Mouse (Mus musculus) stomach, postnatal 0 days (tissue): ENCODE results near the gene Crebrf. TPM values are rescaled to one million over a fixed set of nuclear protein-coding genes. Genes with fewer than 3 reads are reported as not detected.

Source experiments
- ATAC-seq: fragments of 200-750 bp; cut with Nextera tagmentation; 2 replicates; pipeline ENCODE4 v1.8.0; 2017; ENCODE audit not compliant: low FRiP score, low TSS enrichment
- DNase-seq: peaks from one replicate; pipeline ENCODE4 v3.0.0-alpha.2; 2016; ENCODE audit warnings: low spot score
- H3K27ac ChIP-seq: fragments of 300-500 bp; sonication (generic); replicated peaks from 2 replicates; pipeline ENCODE4 v1.5.1; 2014; ENCODE audit warnings: mild to moderate bottlenecking, control low read depth
- H3K27me3 ChIP-seq: fragments of 300-500 bp; sonication (generic); 2 replicates; pipeline ENCODE4 v1.6.1; 2014; ENCODE audit warnings: low read length; ENCODE audit not compliant: control insufficient read depth, insufficient read depth
- H3K36me3 ChIP-seq: fragments of 300-500 bp; sonication (generic); 2 replicates; pipeline ENCODE4 v1.6.1; 2014; ENCODE audit warnings: low read length, mixed read lengths; ENCODE audit not compliant: control insufficient read depth, insufficient read depth
- H3K4me1 ChIP-seq: fragments of 300-500 bp; sonication (generic); replicated peaks from 2 replicates; pipeline ENCODE4 v1.6.1; 2014; ENCODE audit warnings: antibody characterized with exemption; ENCODE audit not compliant: control insufficient read depth, insufficient read depth
- H3K4me2 ChIP-seq: fragments of 300-500 bp; sonication (generic); replicated peaks from 2 replicates; pipeline ENCODE4 v1.6.1; 2014; ENCODE audit warnings: low read depth, mild to moderate bottlenecking, control low read depth, moderate library complexity
- H3K4me3 ChIP-seq: fragments of 300-500 bp; sonication (generic); 2 replicates; pipeline ENCODE4 v1.5.1; 2014; ENCODE audit warnings: low read depth, low read length, control low read depth
- H3K9ac ChIP-seq: fragments of 300-500 bp; sonication (generic); 2 replicates; pipeline ENCODE4 v1.6.1; 2014; ENCODE audit warnings: mild to moderate bottlenecking, low read length, control low read depth, mixed read lengths
- H3K9me3 ChIP-seq: fragments of 300-500 bp; sonication (generic); 2 replicates; pipeline ENCODE4 v1.6.1; 2016; ENCODE audit warnings: low read length; ENCODE audit not compliant: control insufficient read depth
- CTCF ChIP-seq: IDR thresholded peaks from 2 replicates; pipeline ENCODE4 v1.5.1; 2016; ENCODE audit warnings: antibody characterized with exemption, low read depth, mild to moderate bottlenecking, moderate library complexity
- EP300 ChIP-seq: optimal IDR thresholded peaks from 2 replicates; pipeline ENCODE3; 2016; ENCODE audit warnings: antibody characterized with exemption
- WGBS: fragments of 180-500 bp; shearing (Covaris S2); extraction: QIAGEN DNeasy Blood & Tissue Kit; methylation state at CpG from one replicate; pipeline ENCODE4 v1.1.7; 2014; 5-methylcytosine and 5-hydroxymethylcytosine counted together
- polyA plus RNA-seq: library from polyadenylated mRNA; unstranded; fragments of >200 nt; fragmentation: Nextera tagmentation; extraction: Ambion mirVana; gene quantifications from 2 replicates; pipeline ENCODE4 v1.2.1, GENCODE M21; 2015

Gene Crebrf
- polyA plus RNA-seq, 1 experiment from 2014 or later: 9.3 TPM

GRCm38 (mm10) chr17:26699819-26700616 lies 15.4 kb upstream of the Crebrf start:
- WGBS: 77% methylated on average over 10 of the region's 10 CpGs
- peak; percentile 92 for ATAC-seq
- Histone ChIP-seq H3K36me3 (peaks cover 16% of the 10 kb centered on the region), H3K4me1 (no peaks in the 10 kb centered on the region), H3K9me3 (no peaks in the 10 kb centered on the region), H3K27ac (peak overlapping the region; percentile 35; the same call in 1 of the 2 replicates), H3K9ac (no peak overlapping the region), H3K4me3 (no peak overlapping the region), H3K27me3 (no peaks in the 10 kb centered on the region), H3K4me2 (no peak overlapping the region)
- TF ChIP-seq CTCF: no peak
- no peak for TF ChIP-seq EP300
- DNase-seq: peak; percentile 81

DNA sequence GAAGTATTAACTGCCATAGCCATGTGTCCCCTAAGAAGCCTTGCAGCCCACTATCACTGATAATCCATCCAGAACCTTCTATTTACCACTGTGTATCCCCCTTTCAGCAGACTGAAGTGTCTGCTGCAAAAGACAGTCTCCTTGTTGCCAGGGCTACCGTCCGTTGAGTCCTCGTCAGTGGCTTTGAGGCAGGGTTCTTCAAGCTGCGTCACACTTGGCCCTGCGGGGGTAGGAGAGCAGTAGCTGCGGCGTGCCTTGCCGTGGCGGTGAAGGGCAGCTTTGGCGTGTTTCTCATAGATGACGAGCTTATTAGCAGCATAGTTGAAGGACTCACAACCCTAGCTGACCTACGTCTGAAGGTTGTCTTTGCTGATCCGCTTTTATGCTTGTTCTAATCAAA lies 13.9 kb upstream of the Crebrf start:
- no peak overlapping the region for H3K4me3 ChIP-seq
- no peak for ATAC-seq
- 89% methylated on average over 13 of the region's 13 CpGs for WGBS
- no peak for DNase-seq
- H3K9ac ChIP-seq: no peak overlapping the region
- H3K27ac ChIP-seq: no peak overlapping the region
- no peak overlapping the region for H3K4me2 ChIP-seq
- H3K36me3 ChIP-seq: peaks cover 13% of the 10 kb centered on the region
- no peaks in the 10 kb centered on the region for H3K4me1 ChIP-seq
- TF ChIP-seq CTCF: no peak
- no peak for TF ChIP-seq EP300
- H3K27me3 ChIP-seq: no peaks in the 10 kb centered on the region
- H3K9me3 ChIP-seq: no peaks in the 10 kb centered on the region

DNA sequence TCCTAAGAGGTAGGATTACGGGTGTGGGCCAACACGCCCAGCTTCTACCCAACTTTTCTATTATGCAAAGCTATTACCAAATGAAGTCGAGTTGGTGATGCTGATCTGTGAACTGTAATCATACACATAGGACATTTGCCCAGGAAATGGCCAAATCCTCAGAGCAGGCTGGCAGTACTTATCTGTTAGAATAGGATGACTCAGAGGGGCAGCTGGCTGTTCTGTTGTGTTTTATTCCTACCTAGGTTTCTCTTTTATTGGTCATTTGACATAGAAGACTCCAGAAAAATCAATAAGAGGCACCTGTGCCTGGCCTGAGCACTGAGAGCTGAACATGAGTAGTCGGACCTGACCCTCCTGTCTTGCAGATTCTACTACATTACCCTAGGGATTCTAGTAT lies 12.8 kb upstream of the Crebrf start:
- no peak overlapping the region for H3K4me3 ChIP-seq
- H3K9ac ChIP-seq: no peak overlapping the region
- TF ChIP-seq EP300: no peak
- H3K9me3 ChIP-seq: no peaks in the 10 kb centered on the region
- H3K4me1 ChIP-seq: no peaks in the 10 kb centered on the region
- H3K27me3 ChIP-seq: no peaks in the 10 kb centered on the region
- no peak overlapping the region for H3K4me2 ChIP-seq
- H3K27ac ChIP-seq: no peak overlapping the region
- DNase-seq (no peak), ATAC-seq (no peak)
- H3K36me3 ChIP-seq: peaks cover 11% of the 10 kb centered on the region
- 74% methylated on average over 4 of the region's 4 CpGs for WGBS

GRCm38 (mm10) chr17:26703671-26704070 lies 11.8 kb upstream of the Crebrf start:
- H3K27me3 ChIP-seq: no peaks in the 10 kb centered on the region
- TF ChIP-seq CTCF (no peak), EP300 (no peak)
- ATAC-seq (no peak), DNase-seq (no peak)
- no peak overlapping the region for H3K4me2 ChIP-seq
- WGBS: 72% methylated on average over 4 of the region's 4 CpGs
- no peaks in the 10 kb centered on the region for H3K9me3 ChIP-seq
- no peak overlapping the region for H3K4me3 ChIP-seq
- no peak overlapping the region for H3K27ac ChIP-seq
- H3K4me1 ChIP-seq: no peaks in the 10 kb centered on the region
- H3K36me3 ChIP-seq: peaks cover 5% of the 10 kb centered on the region; the same call in 1 of the 2 replicates
- no peak overlapping the region for H3K9ac ChIP-seq

- no peaks in the 10 kb centered on the region for H3K4me1 ChIP-seq
- TF ChIP-seq CTCF (no peak), EP300 (no peak)
- DNase-seq (no peak), ATAC-seq (no peak)
- H3K9ac ChIP-seq: no peak overlapping the region
- peaks cover 3% of the 10 kb centered on the region; the same call in 1 of the 2 replicates for H3K36me3 ChIP-seq
- no peak overlapping the region for H3K4me3 ChIP-seq
- H3K4me2 ChIP-seq: no peak overlapping the region
- no peaks in the 10 kb centered on the region for H3K27me3 ChIP-seq
- no peak overlapping the region for H3K27ac ChIP-seq
- 52% methylated on average over 11 of the region's 11 CpGs for WGBS
- no peaks in the 10 kb centered on the region for H3K9me3 ChIP-seq
Observed at GRCm38 (mm10) chr17:26705463-26706359, 9.7 kb upstream of the Crebrf start.
